Mouse (Mus musculus) myocyte (in vitro differentiated cells): ENCODE data around the gene Hoxb9. TPM values are rescaled to one million over a fixed set of nuclear protein-coding genes. Genes with fewer than 3 reads are reported as not detected.

ENCODE experiments used
- H3K27me3 ChIP-seq: one replicate; pipeline ENCODE4 v1.6.1; 2011; ENCODE audit not compliant: control insufficient read depth, insufficient read depth, insufficient read length
- H3K36me3 ChIP-seq: one replicate; pipeline ENCODE4 v1.6.1; 2011; ENCODE audit not compliant: control insufficient read depth, insufficient read depth
- H3K4me2 ChIP-seq: one replicate; pipeline ENCODE4 v1.6.1; 2011; ENCODE audit warnings: low read depth, control low read depth
- H3K4me3 ChIP-seq: one replicate; pipeline ENCODE4 v1.5.1; 2011; ENCODE audit warnings: mild to moderate bottlenecking, control low read depth, moderate library complexity
- H3K79me2 ChIP-seq: one replicate; pipeline ENCODE4 v1.6.1; 2011; ENCODE audit not compliant: control insufficient read depth, insufficient read depth
- H3ac ChIP-seq: one replicate; pipeline ENCODE4 v1.6.1; 2011; ENCODE audit not compliant: control insufficient read depth, insufficient read length
- CEBPB ChIP-seq: IDR thresholded peaks from 2 replicates; pipeline ENCODE4 v1.6.1; 2011; ENCODE audit warnings: mild to moderate bottlenecking, moderate library complexity; ENCODE audit not compliant: poor library complexity, insufficient read depth, severe bottlenecking
- E2F4 ChIP-seq: IDR thresholded peaks from one replicate; pipeline ENCODE4 v1.6.1; 2011; ENCODE audit warnings: mild to moderate bottlenecking, control low read depth, moderate library complexity; ENCODE audit not compliant: insufficient read depth
- MAX ChIP-seq: IDR thresholded peaks from one replicate; pipeline ENCODE4 v1.6.1; 2011; ENCODE audit warnings: low read depth, mild to moderate bottlenecking, control low read depth
- MYOD1 ChIP-seq, 3 experiments: IDR thresholded peaks; one replicate each; pipeline ENCODE4 v1.6.1; 2011; ENCODE audit warnings: control low read depth in 2 of 3, low read depth in 2 of 3, mild to moderate bottlenecking in 2 of 3, moderate library complexity in 1 of 3; ENCODE audit not compliant: insufficient read length in 2 of 3, control insufficient read depth in 1 of 3
- MYOG ChIP-seq, 3 experiments: IDR thresholded peaks; one replicate each; pipeline ENCODE4 v1.6.1; 2011; ENCODE audit warnings: control low read depth in 2 of 3, low read depth in 2 of 3, mild to moderate bottlenecking in 2 of 3; ENCODE audit not compliant: insufficient read length in 2 of 3, control insufficient read depth in 1 of 3, insufficient read depth in 1 of 3
- POLR2A ChIP-seq: IDR thresholded peaks from one replicate; pipeline ENCODE4 v1.6.1; 2011; ENCODE audit warnings: low read depth, mild to moderate bottlenecking, control low read depth, moderate library complexity; ENCODE audit not compliant: insufficient read length
- POLR2AphosphoS2 ChIP-seq: IDR thresholded peaks from one replicate; pipeline ENCODE4 v1.6.1; 2011; ENCODE audit warnings: low read depth, control low read depth; ENCODE audit not compliant: insufficient read length
- REST ChIP-seq: IDR thresholded peaks from one replicate; pipeline ENCODE4 v1.6.1; 2011; ENCODE audit warnings: mild to moderate bottlenecking, control low read depth, moderate library complexity; ENCODE audit not compliant: insufficient read depth, insufficient read length
- SRF ChIP-seq: IDR thresholded peaks from one replicate; pipeline ENCODE4 v1.6.1; 2011; ENCODE audit warnings: low read depth; ENCODE audit not compliant: control insufficient read depth, insufficient read length
- TCF12 ChIP-seq: IDR thresholded peaks from one replicate; pipeline ENCODE4 v1.6.1; 2011; ENCODE audit warnings: mild to moderate bottlenecking, control low read depth; ENCODE audit not compliant: poor library complexity, insufficient read depth, severe bottlenecking
- TCF3 ChIP-seq: IDR thresholded peaks from one replicate; pipeline ENCODE4 v1.6.1; 2011; ENCODE audit warnings: low read depth, control low read depth; ENCODE audit not compliant: insufficient read length
- USF1 ChIP-seq: IDR thresholded peaks from one replicate; pipeline ENCODE4 v1.6.1; 2011; ENCODE audit warnings: low read depth, mild to moderate bottlenecking, control low read depth, moderate library complexity
- polyA plus RNA-seq: library from polyadenylated mRNA; unstranded; fragments of >200 nt; fragmentation: generic; extraction: Trizol; gene quantifications from one replicate; pipeline ENCODE4 v1.2.1, GENCODE M21; 2012; ENCODE audit warnings: missing spikeins

The Hoxb9 gene
- polyA plus RNA-seq, 1 experiment = 0.24 TPM

GRCm38 (mm10) chr11:96285771-96286738 lies 14.8 kb downstream of the Hoxb9 start, which contains the start of gene Hoxb7:
Hoxb7 (plus strand) TSS chr11:96286623.
- no peak within 1 kb of the TSS for H3ac ChIP-seq
- H3K27me3 ChIP-seq = peaks cover 93% of the 10 kb centered on the region
- TF ChIP-seq TCF12 (no peak), USF1 (peak; percentile 58)
- no peaks in the 10 kb centered on the region for H3K36me3 ChIP-seq
- H3K4me3 ChIP-seq = no peak within 1 kb of the TSS
- H3K4me2 ChIP-seq = no peak within 1 kb of the TSS
- no peaks in the 10 kb centered on the region for H3K79me2 ChIP-seq

- H3K4me3 ChIP-seq = no peak overlapping the region
- peaks cover 89% of the 10 kb centered on the region for H3K27me3 ChIP-seq
- TF ChIP-seq TCF3 (no peak), TCF12 (no peak), E2F4 (no peak), SRF (no peak), POLR2AphosphoS2 (no peak), MYOD1 (IDR thresholded peaks at IDR 0.05; ENCODE audit: control insufficient read depth in 1 of 3, insufficient read length in 2 of 3, low read depth in 2 of 3) (no peak), MYOG (IDR thresholded peaks at IDR 0.05; ENCODE audit: control insufficient read depth in 1 of 3, insufficient read depth in 1 of 3, insufficient read length in 2 of 3, low read depth in 2 of 3) (no peak), MAX (no peak), POLR2A (no peak), CEBPB (no peak)
- no peaks in the 10 kb centered on the region for H3K79me2 ChIP-seq
- no peaks in the 10 kb centered on the region for H3K36me3 ChIP-seq
- no peak overlapping the region for H3ac ChIP-seq
- no peak overlapping the region for H3K4me2 ChIP-seq
Measured at GRCm38 (mm10) chr11:96286739-96287385, 15.6 kb downstream of the Hoxb9 start.

- Histone ChIP-seq H3K36me3 (no peaks in the 10 kb centered on the region), H3ac (no peak overlapping the region), H3K27me3 (peaks cover 87% of the 10 kb centered on the region), H3K79me2 (no peaks in the 10 kb centered on the region), H3K4me3 (no peak overlapping the region), H3K4me2 (no peak overlapping the region)
- no peak for TF ChIP-seq TCF12
- no peak for TF ChIP-seq MYOG (IDR thresholded peaks at IDR 0.05; ENCODE audit: control insufficient read depth in 1 of 3, insufficient read depth in 1 of 3, insufficient read length in 2 of 3, low read depth in 2 of 3)
- no peak for TF ChIP-seq MYOD1 (IDR thresholded peaks at IDR 0.05; ENCODE audit: control insufficient read depth in 1 of 3, insufficient read length in 2 of 3, low read depth in 2 of 3)
- no peak for TF ChIP-seq TCF3
- no peak for TF ChIP-seq SRF
- TF ChIP-seq MAX = no peak
Measured at GRCm38 (mm10) chr11:96287411-96287810, 16.2 kb downstream of the Hoxb9 start.

- peaks cover 86% of the 10 kb centered on the region for H3K27me3 ChIP-seq
- no peak overlapping the region for H3ac ChIP-seq
- H3K4me2 ChIP-seq = no peak overlapping the region
- H3K36me3 ChIP-seq = no peaks in the 10 kb centered on the region
- H3K79me2 ChIP-seq = no peaks in the 10 kb centered on the region
- TF ChIP-seq POLR2A = no peak
- H3K4me3 ChIP-seq = no peak overlapping the region
Measured at GRCm38 (mm10) chr11:96288455-96289221, 17.4 kb downstream of the Hoxb9 start.

- H3K36me3 ChIP-seq = no peaks in the 10 kb centered on the region
- no peaks in the 10 kb centered on the region for H3K79me2 ChIP-seq
- TF ChIP-seq TCF3 (no peak), REST (no peak), USF1 (no peak), MAX (no peak), E2F4 (no peak), SRF (no peak), MYOD1 (IDR thresholded peaks at IDR 0.05; ENCODE audit: control insufficient read depth in 1 of 3, insufficient read length in 2 of 3, low read depth in 2 of 3) (no peak), TCF12 (no peak)
- H3K27me3 ChIP-seq = peaks cover 83% of the 10 kb centered on the region
- H3K4me2 ChIP-seq = no peak overlapping the region
- no peak overlapping the region for H3ac ChIP-seq
- no peak overlapping the region for H3K4me3 ChIP-seq
Measured at GRCm38 (mm10) chr11:96289293-96289692, 18.0 kb downstream of the Hoxb9 start.
